Mouse (Mus musculus): ENCODE results near the gene Atl3.

Atl3 gene

DNA sequence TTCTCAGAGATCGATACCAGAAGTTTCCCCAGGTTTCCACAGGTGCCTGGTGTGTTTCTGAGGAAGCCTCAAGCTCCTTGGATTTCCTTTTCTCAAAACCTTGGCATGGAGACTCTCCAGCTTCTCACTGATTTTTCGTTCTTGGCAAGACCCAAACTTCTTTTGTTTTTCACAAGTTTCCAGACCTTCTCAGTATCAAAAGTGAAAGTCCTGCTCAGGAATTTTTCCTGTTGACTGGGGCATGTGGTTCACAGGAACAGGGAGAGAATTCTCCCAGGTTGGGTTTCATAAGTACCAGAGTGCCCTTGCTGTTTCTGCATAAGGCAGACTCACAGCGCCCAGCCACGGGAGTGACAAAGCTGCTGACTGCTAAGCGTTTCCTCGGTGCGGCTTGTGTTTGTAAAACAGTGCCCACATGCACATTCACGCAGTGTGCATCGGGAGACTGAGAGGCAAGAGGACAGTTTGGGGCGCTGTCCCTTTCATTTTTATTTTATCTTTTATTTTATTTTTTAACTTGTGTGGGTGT is 68.8 kb downstream of the Atl3 start:
- peak in 1 of 2 experiments; percentile 31 for DNase-seq

DNA sequence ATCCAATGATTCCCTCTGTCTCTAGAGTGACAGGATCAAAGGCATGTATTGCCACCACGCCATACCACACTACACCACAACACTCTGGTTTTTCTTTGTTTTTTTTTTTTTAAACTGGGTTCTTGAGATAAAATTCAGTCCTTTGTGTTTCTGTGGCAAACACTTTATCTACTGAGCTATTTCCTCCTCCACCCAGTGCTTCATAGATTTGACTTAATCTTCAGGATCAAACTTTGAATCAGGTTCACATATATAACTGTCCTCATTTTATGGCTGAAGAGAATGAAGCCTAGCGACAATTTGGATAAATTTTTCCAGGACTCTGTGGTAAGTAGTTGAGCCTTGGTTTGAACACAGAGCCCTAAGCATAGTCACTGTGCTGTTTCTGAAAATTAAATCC is 69.8 kb downstream of the Atl3 start:
- DNase-seq, result no peak

GRCm38 (mm10) chr19:7564457-7564856 is 70.6 kb downstream of the Atl3 start:
- no peak for DNase-seq

- DNase-seq, result no peak
Observed at GRCm38 (mm10) chr19:7566826-7567225, 73.0 kb downstream of the Atl3 start.

DNA sequence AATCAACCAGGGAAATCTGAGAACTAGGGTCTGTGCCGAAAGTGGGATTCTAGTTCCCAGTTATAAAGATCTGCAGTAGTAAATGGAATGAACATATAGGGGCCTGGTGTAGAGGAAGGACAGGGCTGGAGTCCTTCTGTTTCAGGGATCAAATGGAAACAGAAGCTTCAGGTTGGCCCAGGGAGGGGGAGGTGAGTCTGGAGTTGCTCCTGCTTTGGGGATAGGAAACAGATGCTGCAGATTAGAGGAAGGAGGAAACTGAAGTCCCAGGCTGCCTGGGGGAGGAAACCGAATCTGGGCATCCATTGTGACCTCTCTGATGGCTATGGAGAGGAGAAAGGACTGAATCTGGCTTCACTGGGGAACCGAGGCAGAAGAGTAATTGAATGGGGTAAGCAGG is 74.5 kb downstream of the Atl3 start:
- DNase-seq, result no peak

DNA sequence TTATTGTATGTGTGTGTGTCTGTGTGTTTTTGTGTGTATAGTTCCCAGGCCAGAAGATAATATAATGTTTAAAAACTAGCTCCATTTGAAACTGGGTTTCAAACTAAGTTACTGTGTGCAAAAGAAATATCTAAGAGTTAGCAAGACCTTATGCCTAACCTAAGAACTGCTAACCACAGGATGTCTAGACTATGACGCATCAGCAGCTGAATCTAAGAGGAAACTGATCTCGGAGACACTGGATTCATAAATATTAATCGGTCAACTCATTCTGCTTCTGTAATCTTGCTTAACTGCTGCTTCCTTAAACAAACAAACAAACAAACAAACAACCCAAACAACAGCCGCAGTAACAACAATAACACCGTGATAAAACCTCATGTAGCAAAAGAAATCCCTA is 75.8 kb downstream of the Atl3 start:
- DNase-seq, result no peak

- no peak for DNase-seq
Observed at GRCm38 (mm10) chr19:7576180-7576579, 82.3 kb downstream of the Atl3 start.

DNA sequence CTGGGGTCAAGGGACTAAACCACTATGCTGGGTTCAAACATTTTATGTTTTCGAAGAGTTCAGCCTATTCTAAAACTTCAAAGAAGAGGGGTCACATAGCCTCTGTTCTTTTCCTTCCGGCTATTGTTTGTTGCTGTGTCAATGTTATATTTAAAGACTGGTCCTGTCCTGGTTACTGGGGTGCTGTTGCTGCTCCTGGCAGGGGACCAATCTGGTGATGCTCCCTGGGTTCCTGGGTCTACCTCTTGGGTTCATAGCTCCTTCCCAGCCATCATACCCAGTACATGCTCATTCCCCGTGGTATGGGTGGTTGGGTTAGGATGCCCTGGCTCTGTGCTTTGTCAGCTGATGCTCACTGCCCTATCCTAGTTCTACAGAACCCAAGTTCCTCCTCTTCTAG is 83.9 kb downstream of the Atl3 start:
- no peak for DNase-seq

GRCm38 (mm10) chr19:7581042-7581441 is 87.2 kb downstream of the Atl3 start:
- peak; percentile 65 to 75 for DNase-seq

- no peak for DNase-seq
Observed at GRCm38 (mm10) chr19:7583101-7583500, 89.3 kb downstream of the Atl3 start.

GRCm38 (mm10) chr19:7583599-7583998 is 89.8 kb downstream of the Atl3 start:
- DNase-seq, result no peak

GRCm38 (mm10) chr19:7585279-7585678 is 91.4 kb downstream of the Atl3 start:
- no peak for DNase-seq

DNA sequence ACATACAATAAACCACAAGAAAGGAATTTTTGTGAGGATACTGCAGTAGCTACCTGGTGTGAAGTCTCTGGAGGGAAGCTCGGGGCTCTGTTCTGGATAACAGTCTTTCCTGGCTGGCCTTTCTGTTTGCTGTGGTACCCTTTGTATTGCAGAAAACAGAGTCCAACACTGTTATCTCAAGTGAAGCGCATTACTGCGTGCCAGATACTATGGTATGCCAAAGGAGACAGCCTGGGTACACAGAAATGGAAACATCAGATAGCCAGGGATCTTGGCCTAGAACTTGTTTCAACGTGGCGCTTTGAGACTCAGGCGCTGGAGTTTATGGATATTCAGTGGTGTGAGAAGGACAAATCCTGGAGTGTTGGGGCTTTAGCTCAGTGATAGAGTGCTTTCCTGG is 91.9 kb downstream of the Atl3 start:
- no peak for DNase-seq
